Mouse (Mus musculus) adrenal gland, postnatal 25 days (tissue): ENCODE measurements at regions not wholly inside any gene's neighbourhood (a gene's known extent, or its start where the extent isn't known, plus 50 kb on each side); places are given as distances from the start of the nearest gene placed in this dataset.
A peak's percentile ranks its signal among the peaks of the same experiment; 100 is the strongest.

Source experiments
- DNase-seq: peaks from one replicate; pipeline ENCODE4 v3.0.0; 2021; ENCODE audit warnings: mixed read lengths

DNA sequence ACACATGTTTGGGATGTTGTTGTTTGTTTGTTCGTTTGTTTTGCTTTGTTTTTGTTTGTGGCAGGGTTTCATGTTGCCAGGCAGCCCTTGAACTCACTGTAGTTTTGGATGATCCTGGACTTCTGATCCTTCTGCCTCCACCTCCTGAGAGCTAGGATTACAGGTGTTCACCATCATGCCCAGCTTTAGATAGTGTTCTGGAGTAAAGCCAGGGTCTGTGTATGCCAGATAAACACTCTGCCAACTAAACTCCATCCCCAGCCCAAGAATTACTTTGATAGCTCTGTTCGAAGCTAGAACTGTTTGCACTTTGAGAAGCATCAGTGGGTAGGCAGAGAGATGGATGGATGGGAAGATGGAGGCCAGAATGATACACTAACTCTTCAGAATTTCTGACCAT lies 368.0 kb upstream of the Gm10306 start:
- no peak for DNase-seq

DNA sequence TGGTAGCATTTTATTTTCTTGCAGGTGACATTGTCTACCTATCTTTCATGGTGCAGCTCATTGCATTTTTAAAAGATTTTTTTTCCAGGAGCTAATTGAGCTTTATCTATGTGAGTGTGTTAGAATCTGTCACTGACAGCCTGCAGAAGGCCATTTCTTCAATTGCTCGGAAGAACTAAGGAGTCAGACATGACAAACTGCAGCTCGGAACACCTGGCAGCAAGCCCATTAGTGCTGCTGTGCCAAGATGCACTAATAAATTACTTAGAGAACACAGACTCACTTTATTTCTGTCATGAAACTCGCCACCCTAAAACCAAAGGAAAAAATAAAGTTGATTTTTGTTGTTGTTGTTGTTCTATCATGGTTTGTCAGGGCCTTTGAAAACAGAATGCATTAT lies 367.5 kb upstream of the Gm10306 start:
- peak; percentile 87 for DNase-seq

DNA sequence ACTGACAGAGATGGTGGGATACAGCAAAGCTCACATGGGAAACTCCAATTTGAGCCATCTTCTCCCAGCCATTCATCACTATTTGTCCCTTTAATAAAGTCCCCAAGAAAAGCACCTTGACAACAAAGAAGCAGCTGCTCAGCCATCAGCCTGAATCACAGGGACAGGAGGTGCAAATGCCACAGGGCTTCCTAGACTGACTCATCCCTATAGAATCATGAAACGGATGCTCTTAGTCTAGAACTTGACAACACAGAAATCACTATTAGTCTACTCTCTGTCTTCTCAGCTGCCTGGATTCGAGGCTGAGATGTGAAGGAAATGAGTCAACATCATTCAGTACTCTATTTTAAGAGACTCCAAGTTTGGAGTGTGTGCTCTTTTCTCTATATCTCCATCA lies 365.4 kb upstream of the Gm10306 start:
- no peak for DNase-seq

- no peak for DNase-seq
Measured at GRCm38 (mm10) chr4:94216265-94216664, 340.1 kb upstream of the Gm10306 start.

- no peak for DNase-seq
Measured at GRCm38 (mm10) chr4:94235650-94236206, 320.6 kb upstream of the Gm10306 start.

DNA sequence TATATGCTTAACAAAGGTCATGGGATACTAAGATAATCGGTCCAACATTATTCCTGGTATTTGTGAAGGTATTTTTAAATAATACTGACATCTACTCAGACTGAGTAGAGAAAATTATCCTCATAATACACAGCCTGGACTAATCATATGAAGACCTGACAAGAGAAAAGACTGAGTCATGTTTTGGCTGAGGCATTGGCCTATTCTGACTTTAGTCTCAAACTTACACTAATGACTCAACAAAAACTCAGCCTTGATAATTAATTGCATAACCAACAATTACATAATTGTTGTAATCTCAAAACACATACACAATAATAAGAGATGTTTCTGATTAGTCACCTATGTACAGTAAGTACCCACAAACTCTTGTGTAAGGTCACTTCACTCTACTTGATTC lies 300.3 kb upstream of the Gm10306 start:
- no peak for DNase-seq

GRCm38 (mm10) chr4:94261136-94261535 lies 295.2 kb upstream of the Gm10306 start:
- no peak for DNase-seq

DNA sequence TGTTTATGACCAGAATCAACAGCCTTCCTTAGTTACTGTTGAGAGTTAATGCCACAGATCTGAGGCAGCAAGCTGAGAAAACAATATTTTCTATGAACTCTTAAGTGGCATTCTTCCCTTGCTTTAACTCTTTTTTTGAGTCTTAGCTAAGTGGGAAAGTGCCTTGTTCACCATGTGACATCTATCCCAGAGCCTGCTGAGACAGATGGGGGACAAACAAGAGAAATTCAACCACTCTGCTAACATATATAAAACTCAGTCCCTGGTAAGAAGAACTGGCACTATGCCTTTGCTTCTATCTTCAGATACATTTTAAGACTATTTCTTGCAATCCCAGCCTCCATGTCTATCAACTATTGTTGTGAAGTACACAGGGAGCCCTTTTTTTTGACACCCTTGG lies 274.6 kb upstream of the Gm10306 start:
- no peak for DNase-seq

DNA sequence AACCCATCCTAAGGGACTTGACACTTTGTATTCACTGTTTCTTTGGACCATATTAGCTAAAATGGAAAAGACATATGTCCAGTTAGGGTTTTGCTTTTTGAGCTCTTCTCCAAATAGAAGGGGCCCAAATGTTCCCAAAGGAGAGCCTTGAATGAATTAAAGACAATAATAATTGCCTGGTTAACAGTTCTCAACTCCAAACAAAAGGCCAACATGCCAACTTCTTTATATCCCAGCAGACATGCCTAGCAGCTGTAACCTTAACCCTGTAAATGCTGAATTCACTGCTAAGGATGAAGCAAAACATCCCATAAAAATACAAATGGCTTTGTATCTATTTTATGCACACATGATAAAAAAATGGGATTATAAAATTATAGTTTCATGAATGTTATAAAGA lies 264.2 kb upstream of the Gm10306 start:
- DNase-seq, result no peak

DNA sequence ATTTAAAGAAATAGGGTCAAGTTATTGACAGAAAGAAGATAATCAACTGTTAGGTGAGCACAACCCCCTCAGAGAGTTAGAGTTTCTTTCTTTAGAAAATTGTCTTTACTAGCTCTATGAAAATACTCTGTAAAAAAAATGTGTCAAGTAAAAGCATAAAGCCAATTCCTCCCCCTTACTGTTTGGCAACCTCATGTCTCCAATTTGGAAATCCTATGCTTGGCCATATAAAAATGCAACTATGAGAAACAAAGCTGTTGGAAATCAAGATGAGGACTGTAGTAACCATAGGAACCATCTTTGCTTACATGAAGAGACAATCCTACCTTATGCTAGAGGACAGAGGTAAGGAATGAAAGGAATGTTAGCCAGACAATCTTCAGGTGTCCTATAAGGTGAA lies 239.0 kb upstream of the Gm10306 start:
- DNase-seq, result no peak

DNA sequence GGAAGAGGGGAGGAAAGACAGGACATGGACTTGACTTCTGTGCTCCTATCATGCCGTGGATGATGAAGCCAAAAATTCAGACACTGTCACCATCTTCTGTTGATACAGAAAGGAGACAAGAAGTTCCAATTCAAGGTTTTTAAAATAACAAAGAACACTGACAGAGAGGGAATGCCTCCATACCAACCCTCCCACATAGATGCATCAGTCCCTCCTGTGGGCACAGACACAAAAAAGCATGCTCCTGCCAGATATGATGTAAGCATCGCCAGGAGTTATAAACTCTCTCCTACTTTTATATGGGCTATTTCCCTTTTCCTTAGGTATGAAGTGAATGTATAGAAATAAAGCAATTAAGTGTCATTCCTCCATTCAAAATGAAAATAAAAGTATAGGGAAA lies 229.6 kb upstream of the Gm10306 start:
- DNase-seq, result no peak

- no peak for DNase-seq
Measured at GRCm38 (mm10) chr4:94343331-94343730, 213.0 kb upstream of the Gm10306 start.

DNA sequence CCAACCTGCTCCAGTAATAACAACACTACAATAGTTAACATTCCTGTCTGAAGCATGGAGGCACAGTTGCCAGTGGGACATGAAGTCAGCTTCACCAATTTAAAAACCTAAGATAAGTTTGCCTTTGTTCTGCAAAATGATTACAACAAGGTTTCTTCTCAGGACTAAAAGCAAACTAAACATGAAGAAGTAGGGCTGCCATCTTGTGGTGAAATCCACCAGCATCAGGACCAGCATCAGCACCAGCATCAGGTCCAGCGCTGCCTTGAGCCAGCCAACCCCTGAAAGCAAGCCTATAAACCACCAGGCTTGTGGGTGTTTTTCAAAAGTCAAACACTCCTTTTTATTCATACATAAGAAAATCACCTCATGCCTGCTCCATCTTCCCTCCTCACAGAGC lies 207.1 kb upstream of the Gm10306 start:
- no peak for DNase-seq

- DNase-seq, result no peak
Measured at GRCm38 (mm10) chr4:94356982-94357381, 199.4 kb upstream of the Gm10306 start.

- no peak for DNase-seq
Measured at GRCm38 (mm10) chr4:94360810-94361527, 195.4 kb upstream of the Gm10306 start.

DNA sequence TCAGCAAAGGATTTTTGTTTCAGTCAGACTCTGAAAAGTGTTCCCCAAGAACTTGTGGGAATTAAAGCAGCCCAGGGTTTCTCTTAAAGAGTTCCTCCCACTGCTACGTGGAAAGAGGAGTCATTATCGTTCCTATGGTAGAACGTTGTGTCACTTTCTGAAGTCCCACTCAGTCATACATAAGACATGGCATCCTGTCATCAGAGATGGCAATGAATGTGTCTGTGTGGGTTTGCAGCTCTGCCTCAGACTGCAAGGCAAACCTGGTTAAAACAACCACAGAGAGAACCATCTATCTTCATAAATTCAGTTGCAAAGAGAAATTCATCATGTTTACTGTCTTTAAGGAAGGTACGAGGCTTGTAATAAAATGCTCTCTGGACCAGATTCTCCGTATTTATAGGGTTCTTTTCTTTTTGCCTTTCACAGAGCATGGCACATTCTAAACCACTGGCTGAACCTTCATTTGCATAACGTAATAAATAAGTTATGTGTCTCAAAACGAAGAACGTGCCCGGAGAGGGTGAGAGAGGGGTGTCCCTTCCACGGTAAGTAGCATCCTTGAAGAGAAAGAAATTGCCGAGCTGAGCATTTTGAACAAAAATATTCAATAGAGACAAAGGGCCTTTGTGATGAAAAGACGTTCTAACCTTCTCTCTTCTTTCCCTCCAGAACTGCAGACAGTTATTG lies 194.7 kb upstream of the Gm10306 start:
- no peak for DNase-seq

- no peak for DNase-seq
Measured at GRCm38 (mm10) chr4:94365375-94365774, 191.0 kb upstream of the Gm10306 start.

DNA sequence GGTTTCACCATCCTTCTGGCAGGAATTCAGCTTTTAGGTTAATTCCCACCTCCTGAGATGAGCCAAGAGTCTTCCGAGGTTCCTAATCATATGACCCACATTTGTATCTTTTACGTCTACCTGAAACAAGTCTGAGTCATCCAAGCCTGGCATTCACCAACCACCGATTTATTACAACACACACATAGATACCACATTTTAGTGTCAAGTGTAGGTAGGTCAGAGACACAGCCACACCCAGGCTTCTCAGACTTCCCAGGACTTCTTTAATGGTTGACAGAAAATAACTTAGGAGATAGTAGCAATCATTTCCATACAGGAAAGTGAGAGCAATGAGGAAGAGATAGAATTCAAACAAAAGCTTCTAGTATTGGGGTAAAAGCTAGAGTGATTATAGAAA lies 189.2 kb upstream of the Gm10306 start:
- DNase-seq, result no peak

- no peak for DNase-seq
Measured at GRCm38 (mm10) chr4:94370981-94371380, 185.4 kb upstream of the Gm10306 start.

GRCm38 (mm10) chr4:94376256-94376655 lies 180.1 kb upstream of the Gm10306 start:
- no peak for DNase-seq

- no peak for DNase-seq
Measured at GRCm38 (mm10) chr4:94385703-94386102, 170.6 kb upstream of the Gm10306 start.

DNA sequence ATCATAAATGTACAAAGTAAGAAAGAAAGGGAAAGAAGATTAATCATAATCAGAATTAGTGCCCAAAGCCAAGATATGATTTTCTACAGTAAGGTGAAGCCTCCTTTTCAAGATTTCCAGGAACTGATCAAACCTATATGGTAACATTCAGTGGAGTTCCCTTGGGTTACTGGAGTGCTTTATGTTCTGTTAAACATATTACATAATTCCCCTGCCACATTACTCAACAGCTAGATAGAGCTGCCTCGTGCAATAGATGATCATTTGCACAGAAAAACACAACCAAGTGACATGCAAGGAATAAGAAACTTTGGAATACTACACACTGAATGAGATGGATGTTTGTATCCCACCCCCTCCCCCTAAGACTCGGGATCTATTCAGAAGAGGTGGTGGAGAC lies 168.0 kb upstream of the Gm10306 start:
- DNase-seq, result no peak

- no peak for DNase-seq
Measured at GRCm38 (mm10) chr4:94394462-94394861, 161.9 kb upstream of the Gm10306 start.

DNA sequence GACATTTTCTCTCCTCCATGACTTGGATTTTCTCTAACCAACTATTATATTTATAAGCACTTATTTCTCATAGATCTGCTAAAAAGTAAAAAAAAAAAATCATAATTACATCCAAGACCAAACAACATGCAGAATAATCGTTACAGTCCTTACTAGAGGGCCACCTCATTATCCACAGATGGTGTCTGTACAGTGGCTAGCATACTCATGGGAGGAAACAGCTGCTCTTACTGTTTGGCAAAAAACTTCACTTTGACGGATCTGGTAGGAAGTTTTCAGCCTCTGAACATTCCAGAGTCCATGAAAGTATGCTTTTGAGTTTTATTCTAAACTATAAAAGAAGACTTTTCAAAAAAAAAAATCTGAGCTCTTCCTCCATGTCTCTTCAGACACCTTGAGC lies 159.1 kb upstream of the Gm10306 start:
- DNase-seq, result no peak
